Mouse (Mus musculus) forebrain, embryonic 11.5 days (tissue): ENCODE results near the gene Capn11. TPM values are rescaled to one million over a fixed set of nuclear protein-coding genes. Genes with fewer than 3 reads are reported as not detected.
A peak's percentile ranks its signal among the peaks of the same experiment; 100 is the strongest.

Experiments
- ATAC-seq: fragments of 200-750 bp; cut with Nextera tagmentation; replicated peaks from 2 replicates; pipeline ENCODE4 v1.8.0; 2017; ENCODE audit warnings: moderate TSS enrichment; ENCODE audit not compliant: low FRiP score
- DNase-seq: peaks from one replicate; pipeline ENCODE4 v3.0.0-alpha.2; 2017; ENCODE audit warnings: low spot score
- H3K27ac ChIP-seq: fragments of 300-500 bp; sonication (generic); 2 replicates; pipeline ENCODE4 v1.5.1; 2014; ENCODE audit warnings: low read depth, low read length
- H3K27me3 ChIP-seq: fragments of 300-500 bp; sonication (generic); 2 replicates; pipeline ENCODE4 v1.6.1; 2014; ENCODE audit warnings: mild to moderate bottlenecking, low read length, mixed read lengths; ENCODE audit not compliant: control insufficient read depth, insufficient read depth
- H3K36me3 ChIP-seq: fragments of 300-500 bp; sonication (generic); 2 replicates; pipeline ENCODE4 v1.6.1; 2014; ENCODE audit warnings: mild to moderate bottlenecking, low read length, moderate library complexity, mixed read lengths; ENCODE audit not compliant: control insufficient read depth, insufficient read depth
- H3K4me1 ChIP-seq: fragments of 300-500 bp; sonication (generic); replicated peaks from 2 replicates; pipeline ENCODE4 v1.6.1; 2014; ENCODE audit warnings: low read length, mixed read lengths; ENCODE audit not compliant: control insufficient read depth, insufficient read depth
- H3K4me2 ChIP-seq: fragments of 300-500 bp; sonication (generic); 2 replicates; pipeline ENCODE4 v1.6.1; 2014; ENCODE audit warnings: low read depth, mild to moderate bottlenecking, low read length, moderate library complexity, mixed read lengths; ENCODE audit not compliant: severe bottlenecking
- H3K4me3 ChIP-seq: fragments of 300-500 bp; sonication (generic); 2 replicates; pipeline ENCODE4 v1.5.1; 2014; ENCODE audit warnings: low read depth, low read length
- H3K9ac ChIP-seq: fragments of 300-500 bp; sonication (generic); 2 replicates; pipeline ENCODE4 v1.6.1; 2014; ENCODE audit warnings: low read length
- H3K9me3 ChIP-seq: fragments of 300-500 bp; sonication (generic); 2 replicates; pipeline ENCODE4 v1.6.1; 2016; ENCODE audit warnings: low read length, mixed read lengths; ENCODE audit not compliant: control insufficient read depth
- WGBS: fragments of 180-500 bp; shearing (Covaris S2); extraction: QIAGEN DNeasy Blood & Tissue Kit; methylation state at CpG from one replicate; pipeline ENCODE4 v1.1.7; 2014; 5-methylcytosine and 5-hydroxymethylcytosine counted together
- polyA plus RNA-seq: library from polyadenylated mRNA; unstranded; fragments of >200 nt; fragmentation: Nextera tagmentation; extraction: Ambion mirVana; gene quantifications from 2 replicates; pipeline ENCODE4 v1.2.1, GENCODE M21; 2014

Gene Capn11
- polyA plus RNA-seq, 1 experiment from 2014 or later = 0.44 TPM

DNA sequence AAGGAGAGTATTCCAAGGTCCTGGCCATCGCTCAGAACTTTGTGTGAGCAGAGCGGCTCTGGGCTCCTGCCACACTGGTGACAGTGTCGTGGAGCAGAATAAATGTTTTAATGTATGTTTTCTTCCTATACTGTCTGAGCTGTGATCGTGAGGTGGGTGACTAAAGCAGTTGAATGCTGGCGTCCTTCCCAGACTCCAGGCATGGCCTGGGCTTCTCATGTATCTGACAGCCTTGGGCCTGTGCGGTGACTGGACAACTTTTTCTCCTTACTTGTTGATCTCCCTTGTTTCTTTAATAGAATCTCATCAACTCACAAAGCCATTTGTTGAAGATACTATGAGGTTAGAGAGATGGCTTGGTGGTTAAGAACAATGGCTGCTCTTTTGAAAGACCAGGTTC, 39.2 kb upstream of the Capn11 start:
- no peak for ATAC-seq
- 94% methylated on average over 6 of the region's 6 CpGs for WGBS
- no peaks in the 10 kb centered on the region for H3K9me3 ChIP-seq
- no peaks in the 10 kb centered on the region for H3K36me3 ChIP-seq
- H3K27me3 ChIP-seq = no peaks in the 10 kb centered on the region
- no peak overlapping the region for H3K9ac ChIP-seq
- no peak for DNase-seq
- H3K4me1 ChIP-seq = no peaks in the 10 kb centered on the region
- no peak overlapping the region for H3K4me3 ChIP-seq
- H3K4me2 ChIP-seq = no peak overlapping the region
- H3K27ac ChIP-seq = no peak overlapping the region

DNA sequence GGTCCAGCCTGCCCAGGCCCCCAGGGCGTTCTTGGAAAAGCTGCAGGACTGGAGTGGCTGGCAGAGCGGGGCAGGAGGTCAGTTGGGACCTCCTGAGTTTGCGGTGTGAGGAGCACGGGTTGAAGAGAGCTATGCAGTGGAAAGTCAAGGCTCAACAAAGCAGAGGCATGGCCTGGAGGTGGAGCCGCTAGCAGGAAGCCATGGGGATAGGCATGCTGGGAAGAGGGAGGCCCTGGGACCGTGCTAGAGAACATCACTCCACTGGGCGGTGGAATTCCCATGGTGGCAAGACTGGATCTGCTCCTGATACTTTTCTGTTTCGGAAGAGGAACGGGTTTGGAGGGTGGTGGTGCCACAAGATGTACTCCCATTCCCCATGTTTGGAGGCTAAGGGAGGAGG, 37.9 kb upstream of the Capn11 start:
- DNase-seq (no peak), ATAC-seq (no peak)
- no peaks in the 10 kb centered on the region for H3K9me3 ChIP-seq
- no peak overlapping the region for H3K27ac ChIP-seq
- H3K4me2 ChIP-seq = no peak overlapping the region
- H3K9ac ChIP-seq = no peak overlapping the region
- no peaks in the 10 kb centered on the region for H3K27me3 ChIP-seq
- no peaks in the 10 kb centered on the region for H3K4me1 ChIP-seq
- 93% methylated on average over 9 of the region's 9 CpGs for WGBS
- H3K36me3 ChIP-seq = no peaks in the 10 kb centered on the region
- no peak overlapping the region for H3K4me3 ChIP-seq

DNA sequence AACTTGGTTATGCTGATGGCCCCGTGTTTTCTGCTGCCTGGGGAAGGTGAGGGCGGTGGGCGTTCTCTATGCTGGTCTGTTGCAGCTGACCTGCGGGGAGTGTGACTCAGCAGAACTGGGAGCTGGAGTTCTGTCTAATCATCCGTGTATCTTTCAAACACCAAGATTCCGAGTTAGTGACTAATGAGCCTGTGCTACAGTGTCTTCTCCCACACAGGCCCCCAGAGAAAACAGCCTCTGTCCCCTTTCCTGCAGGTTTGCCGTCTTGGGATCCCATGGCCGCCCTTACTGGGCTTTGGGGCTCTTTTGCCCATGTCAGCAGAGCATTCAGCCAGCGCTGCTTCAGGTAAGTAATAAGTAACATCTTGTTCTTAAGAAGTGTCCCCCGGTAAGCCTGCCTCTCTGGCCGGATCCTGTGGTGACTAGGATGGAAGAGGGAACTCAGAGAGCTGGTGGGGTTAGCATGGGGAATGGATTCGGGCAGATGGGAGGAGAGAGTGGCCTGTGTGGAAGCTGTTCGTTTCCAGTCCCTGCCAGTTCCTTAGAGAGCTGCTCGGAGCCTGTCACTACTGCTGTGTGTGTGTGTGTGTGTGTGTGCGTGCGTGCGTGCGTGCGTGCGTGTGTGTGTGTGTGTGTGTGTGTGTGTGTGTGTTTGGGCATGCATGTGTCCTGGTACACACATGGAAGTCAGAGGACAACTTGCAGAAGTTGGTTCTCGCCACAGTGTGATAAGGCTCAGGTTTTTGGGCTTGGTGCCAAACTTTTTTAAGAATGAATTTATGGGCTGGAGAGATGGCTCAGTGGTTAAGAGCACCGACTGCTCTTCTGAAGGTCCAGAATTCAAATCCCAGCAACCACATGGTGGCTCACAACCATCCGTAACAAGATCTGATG, 36.3 kb upstream of the Capn11 start:
- H3K9me3 ChIP-seq = no peaks in the 10 kb centered on the region
- no peak for DNase-seq
- 80% methylated on average over 23 of the region's 23 CpGs for WGBS

DNA sequence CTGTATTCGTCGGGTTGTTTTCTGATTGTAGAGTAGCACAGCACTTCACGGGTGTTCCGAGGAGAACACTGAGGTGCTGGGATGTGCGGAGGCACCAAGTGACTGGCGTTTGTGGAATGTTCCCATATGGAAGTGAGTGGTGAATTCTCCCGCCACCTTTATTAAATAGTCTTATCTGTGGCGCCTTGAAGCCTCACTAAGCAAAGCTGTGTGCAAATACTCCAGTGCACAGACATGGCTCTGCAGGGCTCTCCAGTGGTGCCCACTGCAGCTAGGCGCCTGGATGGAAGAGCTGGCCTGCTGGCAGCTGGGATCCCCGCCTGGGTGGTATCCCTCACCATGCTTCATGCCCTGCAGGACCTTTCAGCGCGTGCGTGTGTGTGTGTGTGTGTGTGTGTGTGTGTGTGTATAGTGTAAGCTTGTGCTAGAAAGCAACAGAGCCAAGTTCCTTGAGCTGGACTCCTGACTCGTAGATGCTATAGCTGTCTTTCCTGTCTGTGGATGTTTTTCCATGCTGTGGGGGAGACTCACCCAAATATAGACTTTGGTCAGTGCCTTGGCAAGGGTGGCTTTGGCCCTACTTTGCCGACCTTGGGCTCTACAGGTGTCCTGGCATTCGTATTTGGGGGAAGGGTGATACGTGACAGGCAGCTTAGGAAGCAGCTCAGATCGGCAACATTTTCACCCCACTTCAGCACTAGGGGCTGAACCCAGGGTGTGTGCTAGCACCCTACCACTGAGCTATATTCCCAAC, 34.9 kb upstream of the Capn11 start:
- Histone ChIP-seq H3K27ac (no peak overlapping the region), H3K4me2 (no peak overlapping the region), H3K9me3 (no peaks in the 10 kb centered on the region), H3K36me3 (no peaks in the 10 kb centered on the region), H3K4me1 (no peaks in the 10 kb centered on the region), H3K9ac (no peak overlapping the region), H3K4me3 (no peak overlapping the region), H3K27me3 (no peaks in the 10 kb centered on the region)
- DNase-seq (no peak), ATAC-seq (no peak)
- 87% methylated on average over 18 of the region's 18 CpGs for WGBS

More for the DNA sequence above, 36.3 kb upstream of the Capn11 start:
- Histone ChIP-seq H3K27me3 (no peaks in the 10 kb centered on the region), H3K4me2 (no peak overlapping the region), H3K27ac (no peak overlapping the region), H3K4me3 (no peak overlapping the region), H3K9ac (no peak overlapping the region), H3K4me1 (no peaks in the 10 kb centered on the region), H3K36me3 (no peaks in the 10 kb centered on the region)
- ATAC-seq = no peak

DNA sequence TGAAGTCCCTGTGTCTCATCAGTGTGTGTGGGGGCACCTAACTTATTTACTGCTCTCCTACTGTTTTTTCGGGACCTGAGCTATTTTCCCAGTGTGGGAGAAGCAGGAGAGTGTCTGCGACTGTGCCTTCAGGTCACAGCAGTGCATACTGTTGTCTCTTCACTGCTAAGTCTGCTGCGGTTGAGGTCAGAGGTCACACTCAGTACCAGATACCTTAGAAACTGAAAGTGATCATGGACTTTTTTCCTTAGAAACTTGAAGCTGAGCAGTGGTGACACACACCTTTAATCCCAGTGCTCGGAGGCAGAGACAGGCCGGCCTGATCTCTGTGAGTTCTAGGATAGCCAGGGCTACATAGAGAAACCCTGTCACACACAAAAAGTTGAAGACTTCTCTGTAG, 33.0 kb upstream of the Capn11 start:
- H3K36me3 ChIP-seq = no peaks in the 10 kb centered on the region
- H3K4me3 ChIP-seq = no peak overlapping the region
- ATAC-seq (no peak), DNase-seq (no peak)
- H3K27ac ChIP-seq = no peak overlapping the region
- no peak overlapping the region for H3K9ac ChIP-seq
- 80% methylated on average over 5 of the region's 5 CpGs for WGBS
- H3K9me3 ChIP-seq = no peaks in the 10 kb centered on the region
- H3K4me2 ChIP-seq = no peak overlapping the region
- no peaks in the 10 kb centered on the region for H3K27me3 ChIP-seq
- no peaks in the 10 kb centered on the region; the same call in 1 of the 2 replicates for H3K4me1 ChIP-seq

DNA sequence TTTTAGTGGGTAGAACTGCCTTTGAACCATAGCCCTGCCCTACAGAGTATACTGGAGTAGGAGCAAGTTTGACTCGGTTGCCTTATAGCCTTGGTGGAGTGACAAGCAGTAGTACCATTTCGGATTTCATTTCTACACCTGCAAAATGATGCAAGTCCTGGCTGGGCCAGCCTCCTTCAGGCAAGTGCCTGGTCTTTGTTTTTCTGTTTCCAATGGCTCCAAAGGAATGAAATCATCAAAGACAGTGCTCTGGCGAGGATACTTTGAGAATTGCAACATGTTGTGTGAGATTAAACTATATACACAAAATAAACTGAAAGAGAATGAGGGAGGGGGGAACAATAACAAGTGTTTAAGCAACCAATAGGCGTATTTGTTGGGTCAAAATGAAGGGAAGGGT, 30.9 kb upstream of the Capn11 start:
- H3K4me1 ChIP-seq = peaks cover 6% of the 10 kb centered on the region
- DNase-seq = no peak
- H3K4me3 ChIP-seq = no peak overlapping the region
- no peak overlapping the region for H3K4me2 ChIP-seq
- no peaks in the 10 kb centered on the region for H3K27me3 ChIP-seq
- 86% methylated on average over 4 of the region's 4 CpGs for WGBS
- no peak overlapping the region for H3K27ac ChIP-seq
- no peaks in the 10 kb centered on the region for H3K36me3 ChIP-seq
- ATAC-seq = no peak
- no peaks in the 10 kb centered on the region for H3K9me3 ChIP-seq
- H3K9ac ChIP-seq = no peak overlapping the region

DNA sequence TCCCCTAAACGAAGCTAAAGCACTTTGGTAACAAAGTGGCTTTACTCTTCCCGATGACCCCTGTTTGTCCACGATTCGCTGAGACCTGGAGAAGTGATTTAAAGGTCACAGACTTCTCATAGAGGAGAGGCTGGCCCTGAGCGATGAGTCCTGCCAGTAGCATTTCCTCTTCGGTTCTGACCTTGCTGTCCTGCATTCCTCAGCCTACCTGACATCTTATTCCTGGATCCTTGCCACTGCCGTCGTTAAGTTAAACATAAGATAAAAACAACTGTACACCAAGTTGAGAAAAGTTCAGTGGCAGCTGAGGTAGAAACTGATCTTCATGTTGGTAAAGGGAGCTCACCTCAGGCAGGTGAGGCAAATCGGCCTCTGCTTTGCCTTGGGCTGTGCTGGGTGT, 30.0 kb upstream of the Capn11 start:
- H3K4me2 ChIP-seq = no peak overlapping the region
- H3K4me1 ChIP-seq = peaks cover 13% of the 10 kb centered on the region
- no peaks in the 10 kb centered on the region for H3K36me3 ChIP-seq
- 93% methylated on average over 9 of the region's 9 CpGs for WGBS
- H3K27me3 ChIP-seq = no peaks in the 10 kb centered on the region
- DNase-seq = no peak
- no peaks in the 10 kb centered on the region for H3K9me3 ChIP-seq
- ATAC-seq = no peak
- no peak overlapping the region for H3K27ac ChIP-seq
- no peak overlapping the region for H3K9ac ChIP-seq
- no peak overlapping the region for H3K4me3 ChIP-seq

DNA sequence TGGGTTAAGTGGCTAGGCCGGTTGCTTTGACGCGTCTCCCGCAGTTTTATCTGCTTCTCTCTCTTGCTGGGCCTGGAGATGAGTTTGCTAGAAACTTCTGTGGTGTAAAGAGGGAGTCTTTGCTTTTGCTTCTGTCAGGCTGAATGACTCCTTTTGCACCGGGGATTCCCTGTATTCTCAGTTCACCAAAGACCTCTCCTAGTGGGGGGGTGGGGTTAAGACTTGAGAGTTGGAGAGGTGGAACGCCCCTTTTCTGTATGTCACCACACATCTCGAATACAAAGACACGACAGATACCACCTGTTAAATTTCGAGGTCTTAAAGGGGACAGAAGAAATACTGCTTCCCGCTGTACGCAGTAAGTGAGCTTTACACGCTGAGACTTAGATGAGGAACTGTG, 27.6 kb upstream of the Capn11 start, which contains the start of gene Tmem63b:
TSS of gene Tmem63b (minus strand) at position 190 of the 400 bp plus-strand sequence.
- no peak for ATAC-seq

More for the DNA sequence above, 27.6 kb upstream of the Capn11 start, which contains the start of gene Tmem63b:
- Histone ChIP-seq H3K4me2 (peak within 1 kb of the TSS; percentile 87), H3K9ac (peak within 1 kb of the TSS; percentile 84), H3K4me3 (peak within 1 kb of the TSS; percentile 56), H3K4me1 (peaks cover 13% of the 10 kb centered on the region), H3K9me3 (no peaks in the 10 kb centered on the region), H3K27me3 (no peaks in the 10 kb centered on the region), H3K36me3 (no peaks in the 10 kb centered on the region; the same call in 1 of the 2 replicates), H3K27ac (peak within 1 kb of the TSS; percentile 76; the same call in 1 of the 2 replicates)
- DNase-seq = no peak
- 9% methylated on average over 12 of the region's 12 CpGs for WGBS
